Mouse (Mus musculus) heart, embryonic 12.5 days (tissue): Measurements from ENCODE around the gene Pafah1b3. TPM values are rescaled to one million over a fixed set of nuclear protein-coding genes. Genes with fewer than 3 reads are reported as not detected.

ENCODE experiments used
- ATAC-seq: fragments of 200-750 bp; cut with Nextera tagmentation; 2 replicates; pipeline ENCODE4 v1.8.0; 2017; ENCODE audit warnings: moderate TSS enrichment, moderate library complexity; ENCODE audit not compliant: insufficient number of reproducible peaks, low FRiP score
- H3K27ac ChIP-seq: fragments of 300-500 bp; sonication (generic); 2 replicates; pipeline ENCODE4 v1.5.1; 2016; ENCODE audit warnings: mild to moderate bottlenecking, moderate library complexity; ENCODE audit not compliant: poor library complexity, severe bottlenecking
- H3K27me3 ChIP-seq: fragments of 300-500 bp; sonication (generic); replicated peaks from 2 replicates; pipeline ENCODE4 v1.6.1; 2016; ENCODE audit warnings: mild to moderate bottlenecking, moderate library complexity
- H3K36me3 ChIP-seq: fragments of 300-500 bp; sonication (generic); 2 replicates; pipeline ENCODE4 v1.6.1; 2016; ENCODE audit warnings: mild to moderate bottlenecking, moderate library complexity
- H3K4me1 ChIP-seq: fragments of 300-500 bp; sonication (generic); replicated peaks from 2 replicates; pipeline ENCODE4 v1.6.1; 2016; ENCODE audit warnings: mild to moderate bottlenecking
- H3K4me2 ChIP-seq: fragments of 300-500 bp; sonication (generic); 2 replicates; pipeline ENCODE4 v1.6.1; 2016; ENCODE audit warnings: mild to moderate bottlenecking, moderate library complexity
- H3K4me3 ChIP-seq: fragments of 300-500 bp; sonication (generic); 2 replicates; pipeline ENCODE4 v1.5.1; 2016; ENCODE audit warnings: mild to moderate bottlenecking
- H3K9ac ChIP-seq: fragments of 300-500 bp; sonication (generic); 2 replicates; pipeline ENCODE4 v1.6.1; 2016; ENCODE audit warnings: mild to moderate bottlenecking, moderate library complexity
- H3K9me3 ChIP-seq: fragments of 300-500 bp; sonication (generic); replicated peaks from 2 replicates; pipeline ENCODE4 v1.6.1; 2016; ENCODE audit warnings: mild to moderate bottlenecking, moderate library complexity
- WGBS: fragments of 180-500 bp; shearing (Covaris S2); methylation state at CpG from one replicate; pipeline ENCODE4 v1.1.7; 2016; 5-methylcytosine and 5-hydroxymethylcytosine counted together
- polyA plus RNA-seq: library from polyadenylated mRNA; unstranded; fragments of >200 nt; fragmentation: Nextera tagmentation; extraction: Ambion mirVana; gene quantifications from 2 replicates; pipeline ENCODE4 v1.2.1, GENCODE M21; 2016

Pafah1b3 gene
- polyA plus RNA-seq, 1 experiment from 2014 or later = 131 TPM

- peak within 1 kb of the TSS; percentile 62 for H3K4me3 ChIP-seq
- H3K27ac ChIP-seq = peak within 1 kb of the TSS; percentile 69
- H3K9ac ChIP-seq = peak within 1 kb of the TSS; percentile 83
- no peaks in the 10 kb centered on the region for H3K36me3 ChIP-seq
- peak; percentile 96 for ATAC-seq
- WGBS = under 1% methylated on average over 52 of the region's 52 CpGs
- peaks cover 38% of the 10 kb centered on the region for H3K27me3 ChIP-seq
- H3K9me3 ChIP-seq = no peaks in the 10 kb centered on the region
- peaks cover 27% of the 10 kb centered on the region for H3K4me1 ChIP-seq
- H3K4me2 ChIP-seq = peak within 1 kb of the TSS; percentile 97
These were observed 19.0 kb upstream of the Pafah1b3 start, which contains the start of gene Megf8 for GRCm38 (mm10) chr7:25316532-25317445. Gene Megf8 (plus strand): TSS chr7:25317164.

DNA sequence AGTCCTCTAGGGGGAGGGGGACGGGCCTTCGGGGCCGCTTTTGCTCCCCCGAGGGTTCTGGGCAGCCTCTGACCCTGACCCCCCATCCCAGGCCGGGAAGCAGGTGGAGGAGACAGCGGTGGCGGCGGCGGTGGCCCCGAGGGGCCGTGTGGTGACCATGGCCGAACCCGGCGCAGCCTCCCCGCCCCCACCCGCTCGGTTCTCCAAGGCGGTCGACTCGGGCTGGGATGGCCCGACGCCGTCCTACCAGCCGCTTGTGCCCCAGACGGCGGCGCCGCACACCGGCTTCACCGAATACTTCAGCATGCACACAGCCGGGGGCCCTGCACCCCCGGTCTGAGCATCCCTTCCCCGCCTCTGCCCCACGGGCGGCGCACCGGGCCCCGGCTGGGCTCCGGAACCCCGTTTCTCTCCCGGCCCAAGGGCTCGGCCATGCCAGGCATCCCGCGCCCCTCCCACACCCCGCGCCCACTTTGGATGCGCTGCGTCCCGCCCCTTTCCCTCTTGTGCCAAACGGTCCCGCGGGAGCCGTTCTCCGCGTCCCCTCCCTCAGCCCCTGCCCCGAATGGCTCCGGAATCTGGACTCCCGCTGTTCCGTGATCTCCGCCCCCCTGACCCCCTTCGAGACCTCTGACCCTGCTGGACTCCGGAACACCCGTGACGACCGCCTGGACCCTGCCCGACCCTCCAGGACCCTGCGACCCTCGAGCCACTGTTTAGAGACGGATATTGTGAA lies 17.7 kb upstream of the Pafah1b3 start:
- H3K4me2 ChIP-seq = peak overlapping the region; percentile 75
- no peak for ATAC-seq
- H3K9me3 ChIP-seq = no peaks in the 10 kb centered on the region
- no peaks in the 10 kb centered on the region for H3K36me3 ChIP-seq
- no peak overlapping the region for H3K27ac ChIP-seq
- H3K4me3 ChIP-seq = peak overlapping the region; percentile 48
- peaks cover 47% of the 10 kb centered on the region for H3K27me3 ChIP-seq
- peaks cover 21% of the 10 kb centered on the region for H3K4me1 ChIP-seq
- under 1% methylated on average over 67 of the region's 69 CpGs for WGBS
- H3K9ac ChIP-seq = peak overlapping the region; percentile 55

GRCm38 (mm10) chr7:25314606-25315305 lies 17.0 kb upstream of the Pafah1b3 start:
- Histone ChIP-seq H3K4me1 (peaks cover 21% of the 10 kb centered on the region), H3K9me3 (no peaks in the 10 kb centered on the region), H3K9ac (peak overlapping the region; percentile 55), H3K27ac (no peak overlapping the region), H3K27me3 (peaks cover 49% of the 10 kb centered on the region), H3K4me2 (peak overlapping the region; percentile 75), H3K36me3 (no peaks in the 10 kb centered on the region), H3K4me3 (peak overlapping the region; percentile 48)
- 1% methylated on average over 51 of the region's 51 CpGs for WGBS
- no peak for ATAC-seq

GRCm38 (mm10) chr7:25313325-25313724 lies 15.5 kb upstream of the Pafah1b3 start:
- Histone ChIP-seq H3K27ac (no peak overlapping the region), H3K9me3 (no peaks in the 10 kb centered on the region), H3K4me1 (peaks cover 21% of the 10 kb centered on the region), H3K4me2 (no peak overlapping the region), H3K36me3 (no peaks in the 10 kb centered on the region), H3K9ac (no peak overlapping the region), H3K4me3 (no peak overlapping the region), H3K27me3 (peaks cover 63% of the 10 kb centered on the region)
- WGBS = 26% methylated on average over 7 of the region's 7 CpGs
- no peak for ATAC-seq

GRCm38 (mm10) chr7:25311193-25311592 lies 13.4 kb upstream of the Pafah1b3 start:
- Histone ChIP-seq H3K4me1 (peaks cover 15% of the 10 kb centered on the region), H3K27me3 (peaks cover 82% of the 10 kb centered on the region), H3K4me3 (no peak overlapping the region), H3K9ac (no peak overlapping the region), H3K9me3 (no peaks in the 10 kb centered on the region), H3K4me2 (no peak overlapping the region), H3K36me3 (no peaks in the 10 kb centered on the region), H3K27ac (no peak overlapping the region)
- WGBS = 76% methylated on average over 11 of the region's 11 CpGs
- no peak for ATAC-seq

DNA sequence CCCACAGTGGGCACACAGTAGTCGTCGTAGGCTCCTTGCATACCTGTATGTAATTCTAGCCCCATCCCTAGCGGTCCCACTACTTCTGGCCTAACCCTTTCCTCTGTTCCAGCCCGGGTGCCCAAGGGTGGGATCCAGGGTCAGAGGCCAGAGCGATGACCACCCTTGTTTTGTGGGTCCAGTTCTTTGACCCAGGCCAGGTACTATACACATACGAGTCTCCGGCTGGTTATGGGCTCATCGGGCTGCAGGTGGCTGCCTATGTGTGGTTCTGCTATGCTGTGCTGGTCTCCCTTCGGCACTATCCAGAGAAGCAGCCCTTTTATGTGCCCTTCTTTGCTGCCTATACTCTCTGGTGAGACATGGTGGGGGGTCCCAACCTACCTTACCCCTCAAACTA lies 11.6 kb upstream of the Pafah1b3 start:
- Histone ChIP-seq H3K9ac (no peak overlapping the region), H3K4me1 (peaks cover 10% of the 10 kb centered on the region), H3K27ac (no peak overlapping the region), H3K9me3 (no peaks in the 10 kb centered on the region), H3K27me3 (peaks cover 81% of the 10 kb centered on the region), H3K4me3 (no peak overlapping the region), H3K4me2 (no peak overlapping the region), H3K36me3 (no peaks in the 10 kb centered on the region)
- ATAC-seq = no peak
- WGBS = 81% methylated on average over 9 of the region's 9 CpGs

GRCm38 (mm10) chr7:25308702-25309318 lies 11.0 kb upstream of the Pafah1b3 start:
- peaks cover 79% of the 10 kb centered on the region for H3K27me3 ChIP-seq
- no peak overlapping the region for H3K4me2 ChIP-seq
- H3K4me3 ChIP-seq = no peak overlapping the region
- H3K9me3 ChIP-seq = no peaks in the 10 kb centered on the region
- ATAC-seq = no peak
- H3K27ac ChIP-seq = no peak overlapping the region
- H3K4me1 ChIP-seq = peaks cover 10% of the 10 kb centered on the region
- WGBS = 57% methylated on average over 17 of the region's 17 CpGs
- H3K9ac ChIP-seq = no peak overlapping the region
- no peaks in the 10 kb centered on the region for H3K36me3 ChIP-seq

DNA sequence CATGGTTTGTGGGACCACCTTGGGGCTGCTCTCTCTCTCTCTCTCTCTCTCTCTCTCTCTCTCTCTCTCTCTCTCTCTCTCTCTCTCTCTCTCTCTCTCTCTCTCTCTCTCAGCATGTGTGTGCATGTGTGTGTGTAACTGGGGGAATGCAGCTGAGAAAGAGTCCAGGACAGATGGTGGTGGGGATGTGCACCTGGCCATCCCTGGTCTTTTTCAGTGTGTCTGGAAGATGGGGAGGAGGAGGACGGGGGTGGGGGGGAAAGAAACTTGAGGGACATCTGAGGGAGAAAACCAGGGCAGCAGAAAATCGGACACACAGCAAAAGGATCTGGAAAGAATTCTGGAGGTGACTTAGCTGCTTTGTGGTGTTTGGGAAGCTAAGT lies 8.8 kb upstream of the Pafah1b3 start:
- Histone ChIP-seq H3K27ac (no peak overlapping the region), H3K4me3 (no peak overlapping the region; the same call in 1 of the 2 replicates), H3K9me3 (no peaks in the 10 kb centered on the region), H3K27me3 (peaks cover 71% of the 10 kb centered on the region), H3K4me2 (peak overlapping the region; percentile 93; the same call in 1 of the 2 replicates), H3K36me3 (no peaks in the 10 kb centered on the region), H3K9ac (no peak overlapping the region), H3K4me1 (peaks cover 10% of the 10 kb centered on the region)
- 39% methylated on average over 2 of the region's 2 CpGs for WGBS
- no peak; the same call in 1 of the 2 replicates for ATAC-seq

GRCm38 (mm10) chr7:25305956-25306613 lies 8.3 kb upstream of the Pafah1b3 start, which contains the start of gene Tmem145:
Gene Tmem145 (plus strand): TSS chr7:25306106.
- Histone ChIP-seq H3K9ac (peak within 1 kb of the TSS; percentile 1; the same call in 1 of the 2 replicates), H3K27ac (no peak within 1 kb of the TSS), H3K4me2 (peak within 1 kb of the TSS; percentile 93), H3K4me1 (peaks cover 10% of the 10 kb centered on the region), H3K4me3 (peak within 1 kb of the TSS; percentile 59), H3K36me3 (no peaks in the 10 kb centered on the region), H3K9me3 (no peaks in the 10 kb centered on the region), H3K27me3 (peaks cover 70% of the 10 kb centered on the region)
- WGBS = under 1% methylated on average over 47 of the region's 47 CpGs
- peak; percentile 60 for ATAC-seq

- WGBS = 2% methylated on average over 2 of the region's 2 CpGs
- peak overlapping the region; percentile 59 for H3K4me3 ChIP-seq
- H3K9ac ChIP-seq = no peak overlapping the region; the same call in 1 of the 2 replicates
- peak overlapping the region; percentile 93 for H3K4me2 ChIP-seq
- peaks cover 10% of the 10 kb centered on the region for H3K4me1 ChIP-seq
- ATAC-seq = no peak
- H3K27ac ChIP-seq = no peak overlapping the region
- no peaks in the 10 kb centered on the region for H3K9me3 ChIP-seq
- H3K27me3 ChIP-seq = peaks cover 70% of the 10 kb centered on the region
- no peaks in the 10 kb centered on the region for H3K36me3 ChIP-seq
These were observed 7.7 kb upstream of the Pafah1b3 start for GRCm38 (mm10) chr7:25305481-25305880.
